ENCODE assay signal across 9 mouse cellular contexts in genomic region chr11:69370817-69371215, GRCm38 (mm10). TPM values are rescaled to one million over a fixed set of nuclear protein-coding genes. Genes with fewer than 3 reads are reported as not detected.
DNase-seq lines count a peak whose midpoint lies in the region; ATAC-seq and TF ChIP-seq lines count a peak whose summit lies in the region.
"Had no signal": no experiment of that assay in that cellular context is flagged by ENCODE, and none has a peak within 500 bp of the region (broad histone marks: within the 10 kb centered on the region; RNA-seq: fewer than 3 reads in every experiment).

No protein-coding gene starts in this region.

- no peak for TF ChIP-seq CTCF in small intestine, adult 2 months (IDR thresholded peaks at IDR 0.05; ENCODE audit: extremely low read depth, insufficient read length, insufficient replicate concordance, low read depth, low read length)

- no peak for DNase-seq in lung, postnatal 25 days (ENCODE audit: low spot score)
- no peak for DNase-seq in forebrain, embryonic 11.5 days (ENCODE audit: low spot score)
- no peak for DNase-seq in limb, embryonic 11.5 days (ENCODE audit: low spot score)
- no peak for DNase-seq in urinary bladder, postnatal 4 days (ENCODE audit: low spot score in 2 of 2)
- no peak for DNase-seq in frontal cortex, adult 2 months (ENCODE audit: extremely low spot score in 1 of 2, low spot score in 1 of 2)
- DNase-seq in gastrocnemius, adult 18-20 months (ENCODE audit: low spot score), result no peak

- no peak for ATAC-seq in lung, embryonic 16.5 days (ENCODE audit: low read depth)
- no peak for ATAC-seq in forebrain, embryonic 11.5 days (replicated peaks; ENCODE audit: low FRiP score)
- ATAC-seq in limb, embryonic 11.5 days (ENCODE audit: insufficient number of reproducible peaks, low FRiP score, low TSS enrichment, low read depth), result no peak

- peak overlapping the region; percentile 50 for H3K9ac ChIP-seq in lung, embryonic 16.5 days (ENCODE audit: low read length)
- peak overlapping the region; percentile 42 for H3K9ac ChIP-seq in forebrain, embryonic 11.5 days (ENCODE audit: low read length)
- peak overlapping the region; percentile 23; the same call in 1 of the 2 replicates for H3K9ac ChIP-seq in limb, embryonic 11.5 days (ENCODE audit: low read length)

- H3K4me3 ChIP-seq in lung, embryonic 16.5 days (ENCODE audit: low read length), result peak overlapping the region; percentile 16
- no peak overlapping the region; the same call in 1 of the 2 replicates for H3K4me3 ChIP-seq in forebrain, embryonic 11.5 days (ENCODE audit: low read depth, low read length)
- H3K4me3 ChIP-seq in limb, embryonic 11.5 days (ENCODE audit: low read depth, low read length), result no peak overlapping the region
- no peak overlapping the region for H3K4me3 ChIP-seq in small intestine, adult 2 months (ENCODE audit: low read depth, low read length)
- H3K4me3 ChIP-seq: megakaryocyte, embryonic 14.5 days had no signal

- H3K4me1 ChIP-seq in lung, embryonic 16.5 days (replicated peaks; ENCODE audit: control insufficient read depth, insufficient read depth, low read length), result peaks cover 31% of the 10 kb centered on the region
- H3K4me1 ChIP-seq in forebrain, embryonic 11.5 days (replicated peaks; ENCODE audit: control insufficient read depth, insufficient read depth, low read length), result peaks cover 27% of the 10 kb centered on the region
- peaks cover 13% of the 10 kb centered on the region for H3K4me1 ChIP-seq in limb, embryonic 11.5 days (ENCODE audit: control insufficient read depth, insufficient read depth, low read length)
- peaks cover 21% of the 10 kb centered on the region for H3K4me1 ChIP-seq in small intestine, adult 2 months (ENCODE audit: control insufficient read depth, insufficient read depth, insufficient read length, low read length)

- H3K9me3 ChIP-seq in lung, embryonic 16.5 days (ENCODE audit: control insufficient read depth, low read length), result no peaks in the 10 kb centered on the region
- H3K9me3 ChIP-seq in forebrain, embryonic 11.5 days (ENCODE audit: control insufficient read depth, low read length), result no peaks in the 10 kb centered on the region
- H3K9me3 ChIP-seq in limb, embryonic 11.5 days (ENCODE audit: control insufficient read depth, low read length), result no peaks in the 10 kb centered on the region
- H3K9me3 ChIP-seq: megakaryocyte, embryonic 14.5 days had no signal

- no peak for TF ChIP-seq POLR2A in small intestine, adult 2 months (IDR thresholded peaks at IDR 0.05; ENCODE audit: low read depth, low read length)

- 13% methylated on average over 9 of the region's 9 CpGs for WGBS in lung, embryonic 16.5 days
- 12% methylated on average over 9 of the region's 9 CpGs for WGBS in forebrain, embryonic 11.5 days
- WGBS in limb, embryonic 11.5 days, result 33% methylated on average over 9 of the region's 9 CpGs
- 34% methylated on average over 9 of the region's 9 CpGs for WGBS in small intestine, adult 2 months

- H3K36me3 ChIP-seq in lung, embryonic 16.5 days (ENCODE audit: control insufficient read depth, insufficient read depth, low read length), result peaks cover 7% of the 10 kb centered on the region
- H3K36me3 ChIP-seq in forebrain, embryonic 11.5 days (ENCODE audit: control insufficient read depth, insufficient read depth, low read length), result no peaks in the 10 kb centered on the region; the same call in 1 of the 2 replicates
- H3K36me3 ChIP-seq in limb, embryonic 11.5 days (ENCODE audit: control insufficient read depth, insufficient read depth, low read length), result peaks cover 2% of the 10 kb centered on the region; the same call in 1 of the 2 replicates
- H3K36me3 ChIP-seq in small intestine, adult 2 months (ENCODE audit: control insufficient read depth, insufficient read depth, low read length), result 0 out of 2 replicates have a peak, but pooled peaks cover 5% of the 10 kb centered on the region

- peak overlapping the region; percentile 49 for H3K4me2 ChIP-seq in lung, embryonic 16.5 days (ENCODE audit: low read depth, low read length)
- H3K4me2 ChIP-seq in forebrain, embryonic 11.5 days (ENCODE audit: low read depth, low read length, severe bottlenecking), result peak overlapping the region; percentile 13; the same call in 1 of the 2 replicates
- H3K4me2 ChIP-seq in limb, embryonic 11.5 days (ENCODE audit: low read depth, severe bottlenecking), result peak overlapping the region; percentile 15; the same call in 1 of the 2 replicates

- peak overlapping the region; percentile 93 for H3K27ac ChIP-seq in lung, embryonic 16.5 days (ENCODE audit: low read length)
- H3K27ac ChIP-seq in forebrain, embryonic 11.5 days (ENCODE audit: low read depth, low read length), result peak overlapping the region; percentile 70
- no peak overlapping the region for H3K27ac ChIP-seq in limb, embryonic 11.5 days (replicated peaks; ENCODE audit: low read depth, low read length)
- H3K27ac ChIP-seq in small intestine, adult 2 months (ENCODE audit: insufficient read depth, low read depth, low read length), result peak overlapping the region; percentile 17; the same call in 1 of the 2 replicates

- no peaks in the 10 kb centered on the region for H3K27me3 ChIP-seq in lung, embryonic 16.5 days (ENCODE audit: control insufficient read depth, insufficient read depth, low read depth, low read length)
- H3K27me3 ChIP-seq in forebrain, embryonic 11.5 days (ENCODE audit: control insufficient read depth, insufficient read depth, low read length), result no peaks in the 10 kb centered on the region
- H3K27me3 ChIP-seq in limb, embryonic 11.5 days (ENCODE audit: control insufficient read depth, insufficient read depth, low read length), result no peaks in the 10 kb centered on the region
- no peaks in the 10 kb centered on the region for H3K27me3 ChIP-seq in small intestine, adult 2 months (ENCODE audit: control insufficient read depth, insufficient read depth, low read length)

RNA-seq across cellular contexts. Expression of gene Chd3, which starts 1.6 kb away (rescaled TPM):
- 56.9 and 60.3 TPM in 2 replicates for polyA plus RNA-seq in lung, embryonic 16.5 days (2015; fragmentation: Nextera tagmentation; extraction: Ambion mirVana)
- polyA plus RNA-seq in forebrain, embryonic 11.5 days (2014; fragmentation: Nextera tagmentation; extraction: Ambion mirVana), result 53.0 and 61.4 TPM in 2 replicates
- 58.6 and 68.0 TPM in 2 replicates for polyA plus RNA-seq in limb, embryonic 11.5 days (2014; fragmentation: Nextera tagmentation; extraction: Ambion mirVana)
- polyA plus RNA-seq in small intestine, adult 2 months (2012; rRNA removed), result 86.3 and 240 TPM in 2 replicates
- 374 and 399 TPM in 2 replicates for polyA plus RNA-seq in frontal cortex, adult 2 months (2012; rRNA removed)
- 1 to 10 TPM; 5.7 to 7.9 TPM for total RNA-seq in gastrocnemius, adult 18-20 months (2021)

RNA-seq across cellular contexts. Expression of gene Naa38, which starts 24.5 kb away (rescaled TPM):
- 158 and 165 TPM in 2 replicates for polyA plus RNA-seq in lung, embryonic 16.5 days (2015; fragmentation: Nextera tagmentation; extraction: Ambion mirVana)
- polyA plus RNA-seq in forebrain, embryonic 11.5 days (2014; fragmentation: Nextera tagmentation; extraction: Ambion mirVana), result 105 and 109 TPM in 2 replicates
- polyA plus RNA-seq in limb, embryonic 11.5 days (2014; fragmentation: Nextera tagmentation; extraction: Ambion mirVana), result 129 and 141 TPM in 2 replicates
- 129 and 163 TPM in 2 replicates for polyA plus RNA-seq in small intestine, adult 2 months (2012; rRNA removed)
- 179 and 182 TPM in 2 replicates for polyA plus RNA-seq in frontal cortex, adult 2 months (2012; rRNA removed)
- total RNA-seq in gastrocnemius, adult 18-20 months (2021), result 10 to 100 TPM; 70.5 to 72.1 TPM

RNA-seq across cellular contexts. Expression of gene Cyb5d1, which starts 24.6 kb away (rescaled TPM):
- polyA plus RNA-seq in lung, embryonic 16.5 days (2015; fragmentation: Nextera tagmentation; extraction: Ambion mirVana), result 32.3 and 32.6 TPM in 2 replicates
- 43.7 and 44.4 TPM in 2 replicates for polyA plus RNA-seq in forebrain, embryonic 11.5 days (2014; fragmentation: Nextera tagmentation; extraction: Ambion mirVana)
- 29.2 and 37.0 TPM in 2 replicates for polyA plus RNA-seq in limb, embryonic 11.5 days (2014; fragmentation: Nextera tagmentation; extraction: Ambion mirVana)
- 4.3 and 5.3 TPM in 2 replicates for polyA plus RNA-seq in small intestine, adult 2 months (2012; rRNA removed)
- polyA plus RNA-seq in frontal cortex, adult 2 months (2012; rRNA removed), result 34.2 and 35.7 TPM in 2 replicates
- 10 to 100 TPM; 29.3 to 33.0 TPM for total RNA-seq in gastrocnemius, adult 18-20 months (2021)

RNA-seq across cellular contexts. Expression of gene Tmem88, which starts 27.2 kb away (rescaled TPM):
- 54.7 and 57.4 TPM in 2 replicates for polyA plus RNA-seq in lung, embryonic 16.5 days (2015; fragmentation: Nextera tagmentation; extraction: Ambion mirVana)
- polyA plus RNA-seq in forebrain, embryonic 11.5 days (2014; fragmentation: Nextera tagmentation; extraction: Ambion mirVana), result 15.6 and 18.5 TPM in 2 replicates
- 22.7 and 23.6 TPM in 2 replicates for polyA plus RNA-seq in limb, embryonic 11.5 days (2014; fragmentation: Nextera tagmentation; extraction: Ambion mirVana)
- 11.2 and 16.5 TPM in 2 replicates for polyA plus RNA-seq in small intestine, adult 2 months (2012; rRNA removed)
- polyA plus RNA-seq in frontal cortex, adult 2 months (2012; rRNA removed), result 4.1 and 4.6 TPM in 2 replicates
- 1 to 10 TPM; 2.6 to 4.1 TPM for total RNA-seq in gastrocnemius, adult 18-20 months (2021)

RNA-seq across cellular contexts. Expression of gene Rnf227, which starts 30.6 kb away (rescaled TPM):
- polyA plus RNA-seq in lung, embryonic 16.5 days (2015; fragmentation: Nextera tagmentation; extraction: Ambion mirVana), result 11.0 and 12.6 TPM in 2 replicates
- polyA plus RNA-seq in forebrain, embryonic 11.5 days (2014; fragmentation: Nextera tagmentation; extraction: Ambion mirVana), result 25.7 and 30.1 TPM in 2 replicates
- polyA plus RNA-seq in limb, embryonic 11.5 days (2014; fragmentation: Nextera tagmentation; extraction: Ambion mirVana), result 25.0 and 28.5 TPM in 2 replicates
- polyA plus RNA-seq in small intestine, adult 2 months (2012; rRNA removed), result 0.25 and 0.65 TPM in 2 replicates
- 130 and 138 TPM in 2 replicates for polyA plus RNA-seq in frontal cortex, adult 2 months (2012; rRNA removed)
- total RNA-seq in gastrocnemius, adult 18-20 months (2021), result under 1 TPM; 0.25 to 0.43 TPM
